Mouse (Mus musculus) heart, postnatal 0 days (tissue): ENCODE data around the gene Phf13.

Source experiments
- CTCF ChIP-seq: IDR thresholded peaks from 2 replicates; pipeline ENCODE4 v1.5.1; 2016; ENCODE audit warnings: antibody characterized with exemption, control low read depth, low read depth
- EP300 ChIP-seq: IDR thresholded peaks from 2 replicates; pipeline ENCODE4 v1.6.1; 2016; ENCODE audit warnings: antibody characterized with exemption, low read depth

- TF ChIP-seq CTCF (no peak), EP300 (no peak)
These were observed 829 bp upstream of the Phf13 start for GRCm38 (mm10) chr4:151996951-151997222.
